Mouse (Mus musculus): ENCODE measurements around the gene Myo1c. TPM values are rescaled to one million over a fixed set of nuclear protein-coding genes. Genes with fewer than 3 reads are reported as not detected.
"Not testable (repeated sequence)": the region's sequence is repeated elsewhere in the genome, so short reads cannot be mapped to it uniquely, and the experiment has no call there.

The Myo1c gene
- total RNA-seq, 1 experiment from 2014 or later, result 19.5 TPM

- ATAC-seq (replicated peaks; ENCODE audit: low read depth, poor library complexity, severe bottlenecking), result no peak
Measured at GRCm38 (mm10) chr11:75662131-75662530, 11.8 kb downstream of the Myo1c start.

GRCm38 (mm10) chr11:75666296-75666695 is 16.0 kb downstream of the Myo1c start:
- ATAC-seq (replicated peaks; ENCODE audit: low read depth, poor library complexity, severe bottlenecking), result no peak

- ATAC-seq (replicated peaks; ENCODE audit: low read depth, poor library complexity, severe bottlenecking), result peak; percentile 48
Measured at GRCm38 (mm10) chr11:75668621-75669020, 18.3 kb downstream of the Myo1c start.

- peak; percentile 42 for ATAC-seq (replicated peaks; ENCODE audit: low read depth, poor library complexity, severe bottlenecking)
Measured at GRCm38 (mm10) chr11:75669176-75669852, 19.0 kb downstream of the Myo1c start.

- ATAC-seq (replicated peaks; ENCODE audit: low read depth, poor library complexity, severe bottlenecking), result peak; percentile 43
Measured at GRCm38 (mm10) chr11:75669853-75670200, 19.5 kb downstream of the Myo1c start.

GRCm38 (mm10) chr11:75671426-75672180 is 21.3 kb downstream of the Myo1c start:
- ATAC-seq (replicated peaks; ENCODE audit: low read depth, poor library complexity, severe bottlenecking), result no peak

- ATAC-seq (replicated peaks; ENCODE audit: low read depth, poor library complexity, severe bottlenecking), result no peak
Measured at GRCm38 (mm10) chr11:75673411-75673810, 23.1 kb downstream of the Myo1c start.

- no peak for ATAC-seq (replicated peaks; ENCODE audit: low read depth, poor library complexity, severe bottlenecking)
Measured at GRCm38 (mm10) chr11:75674875-75675274, 24.6 kb downstream of the Myo1c start.

- no peak for ATAC-seq (replicated peaks; ENCODE audit: low read depth, poor library complexity, severe bottlenecking)
Measured at GRCm38 (mm10) chr11:75677881-75678746, 27.8 kb downstream of the Myo1c start.

GRCm38 (mm10) chr11:75678747-75679438 is 28.6 kb downstream of the Myo1c start, which contains the start of gene Crk:
Gene Crk (plus strand): TSS chr11:75679259.
- ATAC-seq (replicated peaks; ENCODE audit: low read depth, poor library complexity, severe bottlenecking), result peak; percentile 96

GRCm38 (mm10) chr11:75679439-75680171 is 29.3 kb downstream of the Myo1c start:
- peak; percentile 67 for ATAC-seq (replicated peaks; ENCODE audit: low read depth, poor library complexity, severe bottlenecking)

- no peak for ATAC-seq (replicated peaks; ENCODE audit: low read depth, poor library complexity, severe bottlenecking)
Measured at GRCm38 (mm10) chr11:75684462-75684861, 34.2 kb downstream of the Myo1c start.

- no peak for ATAC-seq (replicated peaks; ENCODE audit: low read depth, poor library complexity, severe bottlenecking)
Measured at GRCm38 (mm10) chr11:75684956-75685355, 34.7 kb downstream of the Myo1c start.

- 0 out of 2 replicates have a peak, but pooled peaks have one; percentile 11 for ATAC-seq (replicated peaks; ENCODE audit: low read depth, poor library complexity, severe bottlenecking)
Measured at GRCm38 (mm10) chr11:75687343-75687993, 37.2 kb downstream of the Myo1c start.

- ATAC-seq (replicated peaks; ENCODE audit: low read depth, poor library complexity, severe bottlenecking), result no peak
Measured at GRCm38 (mm10) chr11:75688132-75688531, 37.8 kb downstream of the Myo1c start.

GRCm38 (mm10) chr11:75689977-75690376 is 39.7 kb downstream of the Myo1c start:
- ATAC-seq (replicated peaks; ENCODE audit: low read depth, poor library complexity, severe bottlenecking), result no peak

- no peak for ATAC-seq (replicated peaks; ENCODE audit: low read depth, poor library complexity, severe bottlenecking)
Measured at GRCm38 (mm10) chr11:75691047-75691446, 40.7 kb downstream of the Myo1c start.

GRCm38 (mm10) chr11:75693570-75693969 is 43.3 kb downstream of the Myo1c start:
- no peak for ATAC-seq (replicated peaks; ENCODE audit: low read depth, poor library complexity, severe bottlenecking)

GRCm38 (mm10) chr11:75697464-75697863 is 47.2 kb downstream of the Myo1c start:
- not testable (repeated sequence) for ATAC-seq (replicated peaks; ENCODE audit: low read depth, poor library complexity, severe bottlenecking)

Measured in common myeloid progenitor, adult 5-6 weeks (primary cell).